Mouse (Mus musculus) kidney, adult 11 months (tissue): Measurements from ENCODE around the gene Dst.
A peak's percentile ranks its signal among the peaks of the same experiment; 100 is the strongest.

Source experiments
- DNase-seq: peaks from one replicate; pipeline ENCODE4 v3.0.0; 2022

The Dst gene

GRCm38 (mm10) chr1:34184266-34184665 is 276.2 kb downstream of the Dst start:
- no peak for DNase-seq

- no peak for DNase-seq
These were observed 278.0 kb downstream of the Dst start for GRCm38 (mm10) chr1:34186033-34186432.

- no peak for DNase-seq
These were observed 279.5 kb downstream of the Dst start for GRCm38 (mm10) chr1:34187501-34187900.

GRCm38 (mm10) chr1:34188721-34189236 is 280.8 kb downstream of the Dst start:
- DNase-seq, result no peak

GRCm38 (mm10) chr1:34189318-34189717 is 281.3 kb downstream of the Dst start:
- no peak for DNase-seq

- peak; percentile 21 for DNase-seq
These were observed 281.9 kb downstream of the Dst start for GRCm38 (mm10) chr1:34189970-34190369.

GRCm38 (mm10) chr1:34192174-34192573 is 284.1 kb downstream of the Dst start:
- DNase-seq, result no peak

- no peak for DNase-seq
These were observed 292.8 kb downstream of the Dst start for GRCm38 (mm10) chr1:34200791-34201190.

GRCm38 (mm10) chr1:34201483-34201882 is 293.5 kb downstream of the Dst start:
- DNase-seq, result no peak

- no peak for DNase-seq
These were observed 303.7 kb downstream of the Dst start for GRCm38 (mm10) chr1:34211704-34212103.

- no peak for DNase-seq
These were observed 308.4 kb downstream of the Dst start for GRCm38 (mm10) chr1:34216456-34216855.

GRCm38 (mm10) chr1:34218323-34218722 is 310.3 kb downstream of the Dst start:
- peak; percentile 57 for DNase-seq

GRCm38 (mm10) chr1:34218801-34219200 is 310.8 kb downstream of the Dst start:
- no peak for DNase-seq

GRCm38 (mm10) chr1:34220094-34220601 is 312.1 kb downstream of the Dst start:
- DNase-seq, result no peak

GRCm38 (mm10) chr1:34223866-34224265 is 315.8 kb downstream of the Dst start:
- DNase-seq, result no peak

- DNase-seq, result no peak
These were observed 319.7 kb downstream of the Dst start for GRCm38 (mm10) chr1:34227676-34228075.

GRCm38 (mm10) chr1:34231041-34231440 is 323.0 kb downstream of the Dst start:
- no peak for DNase-seq

- peak; percentile 56 for DNase-seq
These were observed 328.3 kb downstream of the Dst start for GRCm38 (mm10) chr1:34236254-34236723.

GRCm38 (mm10) chr1:34237211-34237610 is 329.2 kb downstream of the Dst start:
- DNase-seq, result no peak

GRCm38 (mm10) chr1:34237689-34238091 is 329.7 kb downstream of the Dst start:
- peak; percentile 68 for DNase-seq

- DNase-seq, result peak; percentile 36
These were observed 330.2 kb downstream of the Dst start for GRCm38 (mm10) chr1:34238231-34238630.

GRCm38 (mm10) chr1:34244678-34245077 is 336.7 kb downstream of the Dst start:
- peak; percentile 24 for DNase-seq

GRCm38 (mm10) chr1:34245951-34246641 is 338.1 kb downstream of the Dst start:
- peak; percentile 50 for DNase-seq

GRCm38 (mm10) chr1:34246642-34246987 is 338.6 kb downstream of the Dst start:
- DNase-seq, result no peak

GRCm38 (mm10) chr1:34251137-34251536 is 343.1 kb downstream of the Dst start:
- DNase-seq, result no peak
